Mouse (Mus musculus): ENCODE results near the gene Plekhh2.

DNA sequence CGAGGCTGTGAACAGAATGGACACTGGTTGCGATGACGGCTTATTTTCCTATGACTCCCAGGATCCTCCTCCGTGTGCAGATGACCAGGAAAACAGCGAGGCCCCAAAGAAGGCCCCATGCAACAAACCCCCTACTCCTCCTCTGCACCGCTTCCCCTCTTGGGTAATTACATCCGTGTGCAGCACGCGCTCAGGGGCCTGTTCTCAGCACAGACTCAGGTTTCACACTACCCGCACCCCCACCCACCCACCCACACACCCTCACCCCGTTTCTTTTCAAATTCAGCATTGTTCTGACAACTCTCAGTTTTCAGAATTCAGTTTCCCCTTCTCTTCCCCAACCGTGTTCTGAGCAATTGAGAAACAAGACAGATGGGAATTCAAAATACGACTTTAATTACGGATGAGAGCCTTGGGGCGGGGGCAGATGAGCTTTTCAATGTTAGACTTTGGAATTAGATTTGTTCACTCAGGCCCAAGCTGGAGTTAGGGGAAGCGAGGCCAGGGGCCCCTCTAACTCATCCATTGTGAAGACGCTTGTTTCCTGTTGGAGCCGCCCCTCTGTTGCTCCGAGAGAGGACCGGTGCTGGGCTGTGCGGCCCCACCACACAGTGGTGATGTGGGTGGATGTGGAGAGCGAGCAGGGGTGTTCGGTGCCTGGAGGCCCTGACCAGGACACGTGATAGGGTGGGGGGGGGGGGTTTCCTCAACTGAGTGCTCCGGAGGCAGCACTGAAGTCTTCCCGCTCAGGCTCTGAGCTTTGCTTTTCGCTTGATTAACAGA lies 55.3 kb downstream of the Plekhh2 start:
- TF ChIP-seq CTCF (IDR thresholded peaks at IDR 0.05; ENCODE audit: control insufficient read depth, insufficient read depth, insufficient replicate concordance, low read depth, low read length) (no peak), POLR2A (IDR thresholded peaks at IDR 0.05; ENCODE audit: control insufficient read depth, low read depth, low read length) (no peak)
